Mouse (Mus musculus): Measurements from ENCODE around the gene Ctns.

- no peak for TF ChIP-seq POLR2A (IDR thresholded peaks at IDR 0.05; ENCODE audit: low read depth, low read length)
- no peak for TF ChIP-seq CTCF (IDR thresholded peaks at IDR 0.05; ENCODE audit: extremely low read depth, insufficient read depth, insufficient read length, insufficient replicate concordance)
Measured at GRCm38 (mm10) chr11:73161616-73162015, 37.2 kb downstream of the Ctns start.

Data from spleen, adult 2 months (tissue).